Mouse (Mus musculus) stomach, postnatal 0 days (tissue): ENCODE data around the gene Sdc3. TPM values are rescaled to one million over a fixed set of nuclear protein-coding genes. Genes with fewer than 3 reads are reported as not detected.

Experiments used
- ATAC-seq: fragments of 200-750 bp; cut with Nextera tagmentation; 2 replicates; pipeline ENCODE4 v1.8.0; 2017; ENCODE audit not compliant: low FRiP score, low TSS enrichment
- DNase-seq: peaks from one replicate; pipeline ENCODE4 v3.0.0-alpha.2; 2016; ENCODE audit warnings: low spot score
- H3K27ac ChIP-seq: fragments of 300-500 bp; sonication (generic); replicated peaks from 2 replicates; pipeline ENCODE4 v1.5.1; 2014; ENCODE audit warnings: mild to moderate bottlenecking, control low read depth
- H3K27me3 ChIP-seq: fragments of 300-500 bp; sonication (generic); 2 replicates; pipeline ENCODE4 v1.6.1; 2014; ENCODE audit warnings: low read length; ENCODE audit not compliant: control insufficient read depth, insufficient read depth
- H3K36me3 ChIP-seq: fragments of 300-500 bp; sonication (generic); 2 replicates; pipeline ENCODE4 v1.6.1; 2014; ENCODE audit warnings: low read length, mixed read lengths; ENCODE audit not compliant: control insufficient read depth, insufficient read depth
- H3K4me1 ChIP-seq: fragments of 300-500 bp; sonication (generic); replicated peaks from 2 replicates; pipeline ENCODE4 v1.6.1; 2014; ENCODE audit warnings: antibody characterized with exemption; ENCODE audit not compliant: control insufficient read depth, insufficient read depth
- H3K4me2 ChIP-seq: fragments of 300-500 bp; sonication (generic); replicated peaks from 2 replicates; pipeline ENCODE4 v1.6.1; 2014; ENCODE audit warnings: low read depth, mild to moderate bottlenecking, control low read depth, moderate library complexity
- H3K4me3 ChIP-seq: fragments of 300-500 bp; sonication (generic); 2 replicates; pipeline ENCODE4 v1.5.1; 2014; ENCODE audit warnings: low read depth, low read length, control low read depth
- H3K9ac ChIP-seq: fragments of 300-500 bp; sonication (generic); 2 replicates; pipeline ENCODE4 v1.6.1; 2014; ENCODE audit warnings: mild to moderate bottlenecking, low read length, control low read depth, mixed read lengths
- H3K9me3 ChIP-seq: fragments of 300-500 bp; sonication (generic); 2 replicates; pipeline ENCODE4 v1.6.1; 2016; ENCODE audit warnings: low read length; ENCODE audit not compliant: control insufficient read depth
- CTCF ChIP-seq: IDR thresholded peaks from 2 replicates; pipeline ENCODE4 v1.5.1; 2016; ENCODE audit warnings: antibody characterized with exemption, low read depth, mild to moderate bottlenecking, moderate library complexity
- EP300 ChIP-seq: optimal IDR thresholded peaks from 2 replicates; pipeline ENCODE3; 2016; ENCODE audit warnings: antibody characterized with exemption
- WGBS: fragments of 180-500 bp; shearing (Covaris S2); extraction: QIAGEN DNeasy Blood & Tissue Kit; methylation state at CpG from one replicate; pipeline ENCODE4 v1.1.7; 2014; 5-methylcytosine and 5-hydroxymethylcytosine counted together
- polyA plus RNA-seq: library from polyadenylated mRNA; unstranded; fragments of >200 nt; fragmentation: Nextera tagmentation; extraction: Ambion mirVana; gene quantifications from 2 replicates; pipeline ENCODE4 v1.2.1, GENCODE M21; 2015

Gene Sdc3
- polyA plus RNA-seq, 1 experiment from 2014 or later = 11.0 TPM

GRCm38 (mm10) chr4:130815860-130816259, 23.5 kb downstream of the Sdc3 start:
- Histone ChIP-seq H3K4me2 (no peak overlapping the region), H3K36me3 (no peaks in the 10 kb centered on the region; the same call in 1 of the 2 replicates), H3K27ac (no peak overlapping the region), H3K9ac (no peak overlapping the region), H3K4me1 (peaks cover 3% of the 10 kb centered on the region; the same call in 1 of the 2 replicates), H3K27me3 (no peaks in the 10 kb centered on the region), H3K4me3 (no peak overlapping the region), H3K9me3 (no peaks in the 10 kb centered on the region)
- WGBS = 65% methylated on average over 8 of the region's 8 CpGs
- no peak for TF ChIP-seq EP300
- no peak for TF ChIP-seq CTCF
- DNase-seq = no peak
- no peak for ATAC-seq

- DNase-seq = no peak
- Histone ChIP-seq H3K27ac (no peak overlapping the region), H3K4me1 (peaks cover 3% of the 10 kb centered on the region; the same call in 1 of the 2 replicates), H3K9ac (no peak overlapping the region), H3K4me3 (no peak overlapping the region), H3K27me3 (no peaks in the 10 kb centered on the region), H3K9me3 (no peaks in the 10 kb centered on the region), H3K4me2 (no peak overlapping the region), H3K36me3 (peaks cover 4% of the 10 kb centered on the region; the same call in 1 of the 2 replicates)
- TF ChIP-seq CTCF (no peak), EP300 (no peak)
- WGBS = 62% methylated on average over 3 of the region's 3 CpGs
- no peak for ATAC-seq
Observed at GRCm38 (mm10) chr4:130819806-130820205, 27.5 kb downstream of the Sdc3 start.

- ATAC-seq (no peak), DNase-seq (no peak)
- H3K4me2 ChIP-seq = no peak overlapping the region
- H3K27me3 ChIP-seq = no peaks in the 10 kb centered on the region
- H3K4me3 ChIP-seq = no peak overlapping the region
- WGBS = 70% methylated on average over 7 of the region's 7 CpGs
- H3K9ac ChIP-seq = no peak overlapping the region
- no peaks in the 10 kb centered on the region for H3K9me3 ChIP-seq
- H3K36me3 ChIP-seq = peaks cover 4% of the 10 kb centered on the region; the same call in 1 of the 2 replicates
- no peak overlapping the region for H3K27ac ChIP-seq
- no peak for TF ChIP-seq CTCF
- TF ChIP-seq EP300 = no peak
- H3K4me1 ChIP-seq = no peaks in the 10 kb centered on the region; the same call in 1 of the 2 replicates
Observed at GRCm38 (mm10) chr4:130820594-130821255, 28.4 kb downstream of the Sdc3 start.

GRCm38 (mm10) chr4:130828851-130829673, 36.7 kb downstream of the Sdc3 start:
- no peaks in the 10 kb centered on the region for H3K36me3 ChIP-seq
- TF ChIP-seq CTCF = no peak
- TF ChIP-seq EP300 = no peak
- peak overlapping the region; percentile 77 for H3K27ac ChIP-seq
- no peak overlapping the region for H3K4me3 ChIP-seq
- H3K4me2 ChIP-seq = 0 out of 2 replicates have a peak overlapping the region, but pooled peaks have one; percentile 8
- ATAC-seq (peak; percentile 71), DNase-seq (peak; percentile 52)
- H3K4me1 ChIP-seq = no peaks in the 10 kb centered on the region; the same call in 1 of the 2 replicates
- 23% methylated on average over 18 of the region's 18 CpGs for WGBS
- no peaks in the 10 kb centered on the region for H3K27me3 ChIP-seq
- no peaks in the 10 kb centered on the region for H3K9me3 ChIP-seq
- H3K9ac ChIP-seq = no peak overlapping the region

GRCm38 (mm10) chr4:130834122-130834521, 41.8 kb downstream of the Sdc3 start:
- WGBS = 25% methylated on average over 1 of the region's 1 CpGs
- ATAC-seq (no peak), DNase-seq (no peak)
- no peak overlapping the region for H3K9ac ChIP-seq
- H3K9me3 ChIP-seq = no peaks in the 10 kb centered on the region
- H3K27me3 ChIP-seq = no peaks in the 10 kb centered on the region
- H3K4me3 ChIP-seq = no peak overlapping the region
- peaks cover 16% of the 10 kb centered on the region for H3K4me1 ChIP-seq
- H3K27ac ChIP-seq = no peak overlapping the region
- TF ChIP-seq EP300 (no peak), CTCF (no peak)
- H3K4me2 ChIP-seq = no peak overlapping the region
- H3K36me3 ChIP-seq = no peaks in the 10 kb centered on the region
